Mouse (Mus musculus) liver, adult 2 months (tissue): ENCODE data around the gene Adam19. TPM values are rescaled to one million over a fixed set of nuclear protein-coding genes. Genes with fewer than 3 reads are reported as not detected.
A peak's percentile ranks its signal among the peaks of the same experiment; 100 is the strongest.

Experiments used
- DNase-seq: peaks from one replicate; pipeline ENCODE4 v3.0.0-alpha.2; 2011; ENCODE audit warnings: low read depth, low spot score; ENCODE audit errors: extremely low read depth
- H3K27ac ChIP-seq: fragments of 200-500 bp; replicated peaks from 2 replicates; pipeline ENCODE4 v1.5.1; 2012; ENCODE audit warnings: low read depth, mild to moderate bottlenecking, control low read depth, inconsistent platforms, low read length; ENCODE audit not compliant: insufficient read depth
- H3K27me3 ChIP-seq: fragments of 200-500 bp; 2 replicates; pipeline ENCODE4 v1.6.1; 2012; ENCODE audit warnings: mild to moderate bottlenecking, moderate library complexity, low read length, inconsistent platforms; ENCODE audit not compliant: control insufficient read depth, insufficient read depth
- H3K36me3 ChIP-seq: fragments of 200-500 bp; 2 replicates; pipeline ENCODE4 v1.6.1; 2012; ENCODE audit warnings: low read length, inconsistent platforms; ENCODE audit not compliant: control insufficient read depth, insufficient read depth
- H3K4me1 ChIP-seq: fragments of 200-500 bp; 2 replicates; pipeline ENCODE4 v1.6.1; 2011; ENCODE audit warnings: low read length; ENCODE audit not compliant: control insufficient read depth, insufficient read depth
- H3K4me3 ChIP-seq: fragments of 200-500 bp; 2 replicates; pipeline ENCODE4 v1.5.1; 2011; ENCODE audit warnings: low read depth, mild to moderate bottlenecking, control low read depth, low read length, moderate library complexity; ENCODE audit not compliant: insufficient read depth
- H3K79me2 ChIP-seq: fragments of 200-500 bp; 2 replicates; pipeline ENCODE4 v1.6.1; 2012; ENCODE audit warnings: inconsistent platforms, mild to moderate bottlenecking, low read length, moderate library complexity; ENCODE audit not compliant: control insufficient read depth, insufficient read depth
- H3K9ac ChIP-seq: fragments of 200-500 bp; 2 replicates; pipeline ENCODE4 v1.6.1; 2012; ENCODE audit warnings: low read depth, mild to moderate bottlenecking, control low read depth, inconsistent platforms, low read length
- CTCF ChIP-seq: fragments of 200-500 bp; IDR thresholded peaks from 2 replicates; pipeline ENCODE4 v1.5.1; 2011; ENCODE audit warnings: low read depth, low read length, control low read depth
- POLR2A ChIP-seq: fragments of 200-500 bp; IDR thresholded peaks from 2 replicates; pipeline ENCODE4 v1.6.1; 2011; ENCODE audit warnings: low read length, control low read depth; ENCODE audit not compliant: insufficient read depth; ENCODE audit errors: extremely low read depth
- WGBS: fragments of 180-500 bp; shearing (Covaris S2); methylation state at CpG from one replicate; pipeline ENCODE4 v1.1.7; 2018; 5-methylcytosine and 5-hydroxymethylcytosine counted together
- polyA plus RNA-seq: library from polyadenylated mRNA; depleted of rRNA; stranded (reverse); fragments of >200 nt; gene quantifications from 2 replicates; pipeline ENCODE4 v1.2.3, GENCODE M21; 2012
- total RNA-seq: library from RNA; depleted of rRNA; stranded (reverse); fragments of >200 nt; gene quantifications from 2 replicates; pipeline ENCODE4 v1.2.3, GENCODE M21; 2014

Gene Adam19
- total and polyA plus RNA-seq, 2 experiments = 0.55 to 1.1 TPM

GRCm38 (mm10) chr11:46062993-46063731, 7.4 kb downstream of the Adam19 start:
- WGBS = 36% methylated on average over 9 of the region's 9 CpGs

GRCm38 (mm10) chr11:46064767-46065166, 9.0 kb downstream of the Adam19 start:
- Histone ChIP-seq H3K36me3 (no peaks in the 10 kb centered on the region), H3K79me2 (no peaks in the 10 kb centered on the region), H3K9ac (no peak overlapping the region), H3K4me3 (no peak overlapping the region), H3K4me1 (peaks cover 16% of the 10 kb centered on the region), H3K27ac (peak overlapping the region; percentile 50), H3K27me3 (no peaks in the 10 kb centered on the region)
- DNase-seq = no peak
- 16% methylated on average over 8 of the region's 8 CpGs for WGBS
- TF ChIP-seq POLR2A (no peak), CTCF (no peak)

More at GRCm38 (mm10) chr11:46062993-46063731, 7.4 kb downstream of the Adam19 start:
- peaks cover 16% of the 10 kb centered on the region for H3K4me1 ChIP-seq
- no peaks in the 10 kb centered on the region for H3K27me3 ChIP-seq
- no peaks in the 10 kb centered on the region for H3K79me2 ChIP-seq
- 0 out of 2 replicates have a peak overlapping the region, but pooled peaks have one; percentile 13 for H3K9ac ChIP-seq
- DNase-seq = no peak
- H3K27ac ChIP-seq = no peak overlapping the region
- TF ChIP-seq CTCF = peak; percentile 19; the same call in 1 of the 2 replicates
- TF ChIP-seq POLR2A = no peak
- no peak overlapping the region for H3K4me3 ChIP-seq
- H3K36me3 ChIP-seq = no peaks in the 10 kb centered on the region

GRCm38 (mm10) chr11:46065201-46066011, 9.6 kb downstream of the Adam19 start:
- WGBS = 18% methylated on average over 21 of the region's 21 CpGs
- H3K4me1 ChIP-seq = peaks cover 16% of the 10 kb centered on the region
- no peaks in the 10 kb centered on the region for H3K27me3 ChIP-seq
- no peak for TF ChIP-seq CTCF
- no peak for TF ChIP-seq POLR2A
- H3K79me2 ChIP-seq = no peaks in the 10 kb centered on the region
- H3K27ac ChIP-seq = peak overlapping the region; percentile 51
- H3K36me3 ChIP-seq = no peaks in the 10 kb centered on the region
- H3K4me3 ChIP-seq = no peak overlapping the region
- peak; percentile 97 for DNase-seq
- no peak overlapping the region for H3K9ac ChIP-seq

- 93% methylated on average over 10 of the region's 10 CpGs for WGBS
- Histone ChIP-seq H3K4me1 (peaks cover 18% of the 10 kb centered on the region), H3K27me3 (no peaks in the 10 kb centered on the region), H3K4me3 (no peak overlapping the region), H3K27ac (no peak overlapping the region), H3K36me3 (no peaks in the 10 kb centered on the region), H3K9ac (no peak overlapping the region), H3K79me2 (no peaks in the 10 kb centered on the region)
- DNase-seq = no peak
- TF ChIP-seq POLR2A = no peak
- no peak for TF ChIP-seq CTCF
These were observed 11.7 kb downstream of the Adam19 start for GRCm38 (mm10) chr11:46067371-46068060.

- no peak overlapping the region for H3K4me3 ChIP-seq
- H3K27ac ChIP-seq = peak overlapping the region; percentile 49
- no peak overlapping the region for H3K9ac ChIP-seq
- H3K27me3 ChIP-seq = no peaks in the 10 kb centered on the region
- no peak for TF ChIP-seq CTCF
- TF ChIP-seq POLR2A = no peak
- no peaks in the 10 kb centered on the region for H3K79me2 ChIP-seq
- WGBS = 70% methylated on average over 12 of the region's 12 CpGs
- no peak for DNase-seq
- H3K36me3 ChIP-seq = no peaks in the 10 kb centered on the region
- H3K4me1 ChIP-seq = peaks cover 25% of the 10 kb centered on the region
These were observed 13.1 kb downstream of the Adam19 start for GRCm38 (mm10) chr11:46068756-46069407.
